Mouse (Mus musculus): ENCODE data around the gene 6030468B19Rik. TPM values are rescaled to one million over a fixed set of nuclear protein-coding genes. Genes with fewer than 3 reads are reported as not detected.
"Not testable (repeated sequence)": the region's sequence is repeated elsewhere in the genome, so short reads cannot be mapped to it uniquely, and the experiment has no call there.

The 6030468B19Rik gene
- polyA plus RNA-seq, 1 experiment from 2014 or later, result 1.2 TPM

DNA sequence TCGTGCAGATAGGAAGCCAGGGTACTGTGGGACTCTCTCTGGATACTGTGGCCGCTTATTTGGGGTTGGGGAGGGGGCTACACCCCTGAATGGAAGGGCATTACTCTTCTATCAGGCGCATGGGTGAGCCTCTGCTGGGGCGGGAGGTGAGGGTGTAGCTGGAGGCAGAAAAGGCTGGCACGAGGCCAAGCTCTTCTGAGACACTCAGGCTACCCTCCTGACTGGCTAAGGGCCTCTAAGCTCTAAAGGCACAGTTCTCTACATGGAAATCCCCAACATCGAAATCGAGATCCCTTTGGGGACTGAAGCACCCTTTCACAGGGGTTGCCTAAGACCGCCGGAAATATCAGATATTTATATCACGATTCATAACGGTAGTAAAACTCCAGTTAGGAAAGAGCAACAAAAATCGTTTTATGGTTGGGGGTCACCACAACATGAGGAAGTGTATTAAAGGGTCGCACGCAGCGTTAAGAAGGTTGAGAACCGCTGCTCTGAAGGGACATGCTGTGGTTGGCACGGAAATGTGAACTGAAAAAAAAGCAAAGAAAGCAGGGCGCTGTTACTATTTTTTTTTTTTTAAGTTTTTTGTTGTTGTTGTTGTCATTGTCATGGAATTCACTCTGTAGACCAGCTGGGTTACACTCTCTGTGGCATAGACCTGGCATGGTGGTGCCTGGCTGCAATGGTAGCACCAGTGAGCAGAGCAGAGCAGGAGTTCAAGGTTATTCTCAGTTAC is 30.9 kb downstream of the 6030468B19Rik start:
- Histone ChIP-seq H3K27me3 (ENCODE audit: insufficient read depth, poor library complexity, severe bottlenecking) (no peaks in the 10 kb centered on the region), H3K27ac (0 out of 2 replicates have a peak overlapping the region, but pooled peaks have one; percentile 13), H3K36me3 (peaks cover 9% of the 10 kb centered on the region), H3K4me1 (replicated peaks) (peaks cover 65% of the 10 kb centered on the region), H3K4me3 (no peak overlapping the region), H3K9me3 (no peaks in the 10 kb centered on the region)
- 90% methylated on average over 18 of the region's 18 CpGs for WGBS
- DNase-seq (ENCODE audit: low spot score), result no peak

GRCm38 (mm10) chr11:117828888-117829604 is 31.6 kb downstream of the 6030468B19Rik start:
- H3K4me1 ChIP-seq (replicated peaks), result peaks cover 61% of the 10 kb centered on the region
- H3K36me3 ChIP-seq, result peaks cover 1% of the 10 kb centered on the region
- H3K9me3 ChIP-seq, result no peaks in the 10 kb centered on the region
- no peak for DNase-seq (ENCODE audit: low spot score)
- peak overlapping the region; percentile 13 for H3K27ac ChIP-seq
- 63% methylated on average over 9 of the region's 9 CpGs for WGBS
- H3K27me3 ChIP-seq (ENCODE audit: insufficient read depth, poor library complexity, severe bottlenecking), result no peaks in the 10 kb centered on the region
- no peak overlapping the region for H3K4me3 ChIP-seq

DNA sequence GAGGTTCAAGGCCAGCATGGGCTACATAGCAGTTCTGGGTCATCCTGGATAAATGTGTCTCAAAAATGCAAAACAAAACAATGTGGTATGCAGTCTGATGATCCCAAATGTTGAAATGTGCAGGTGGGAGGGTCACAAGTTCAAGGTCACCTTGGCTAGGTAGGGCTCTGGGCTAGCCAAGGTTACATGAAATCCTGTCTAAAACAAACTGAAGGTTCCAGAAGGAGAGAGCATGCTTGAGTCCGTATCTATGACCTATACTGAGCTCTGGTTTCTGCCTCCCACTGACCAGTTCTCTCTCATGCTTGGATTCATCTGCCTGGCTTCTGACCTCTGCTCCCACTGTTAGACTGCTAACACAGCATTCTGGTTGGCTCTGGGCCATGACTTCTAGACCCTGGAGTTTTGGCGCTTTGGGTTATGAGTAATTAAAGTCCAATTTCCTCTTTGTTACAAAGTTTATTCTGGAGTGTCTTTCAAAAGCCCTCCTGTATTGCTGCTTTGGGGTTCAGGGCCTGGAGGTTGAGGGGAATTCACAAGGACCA is 32.3 kb downstream of the 6030468B19Rik start:
- H3K4me1 ChIP-seq (replicated peaks), result peaks cover 56% of the 10 kb centered on the region

DNA sequence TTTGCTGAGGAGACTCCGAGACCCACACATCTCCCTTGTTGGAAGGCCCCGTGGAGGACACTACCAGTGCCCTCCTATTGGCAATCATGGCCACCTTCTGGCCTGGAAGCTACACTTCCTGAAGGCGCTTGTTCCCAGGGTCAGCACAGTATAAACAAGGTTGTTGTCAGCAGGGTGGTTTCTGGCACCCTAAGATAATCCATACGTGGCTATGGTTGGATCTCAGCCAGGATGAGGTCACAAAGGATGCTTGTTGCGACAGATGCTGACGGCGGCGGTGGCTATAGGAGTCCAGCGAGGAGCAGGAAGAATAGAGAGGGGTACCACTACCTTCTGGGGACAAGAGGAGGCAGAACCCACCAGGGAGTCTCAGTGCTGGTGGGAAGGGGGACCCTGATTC is 32.9 kb downstream of the 6030468B19Rik start:
- no peak overlapping the region for H3K27ac ChIP-seq
- no peaks in the 10 kb centered on the region for H3K36me3 ChIP-seq
- DNase-seq (ENCODE audit: low spot score), result no peak
- no peaks in the 10 kb centered on the region for H3K9me3 ChIP-seq
- H3K4me1 ChIP-seq (replicated peaks), result peaks cover 49% of the 10 kb centered on the region
- H3K27me3 ChIP-seq (ENCODE audit: insufficient read depth, poor library complexity, severe bottlenecking), result no peaks in the 10 kb centered on the region
- WGBS, result 85% methylated on average over 9 of the region's 9 CpGs
- H3K4me3 ChIP-seq, result no peak overlapping the region

More for the DNA sequence above, 32.3 kb downstream of the 6030468B19Rik start:
- H3K36me3 ChIP-seq, result no peaks in the 10 kb centered on the region
- H3K9me3 ChIP-seq, result no peaks in the 10 kb centered on the region
- H3K27ac ChIP-seq, result no peak overlapping the region
- WGBS, result 82% methylated on average over 2 of the region's 2 CpGs
- no peak overlapping the region for H3K4me3 ChIP-seq
- H3K27me3 ChIP-seq (ENCODE audit: insufficient read depth, poor library complexity, severe bottlenecking), result no peaks in the 10 kb centered on the region
- DNase-seq (ENCODE audit: low spot score), result no peak

DNA sequence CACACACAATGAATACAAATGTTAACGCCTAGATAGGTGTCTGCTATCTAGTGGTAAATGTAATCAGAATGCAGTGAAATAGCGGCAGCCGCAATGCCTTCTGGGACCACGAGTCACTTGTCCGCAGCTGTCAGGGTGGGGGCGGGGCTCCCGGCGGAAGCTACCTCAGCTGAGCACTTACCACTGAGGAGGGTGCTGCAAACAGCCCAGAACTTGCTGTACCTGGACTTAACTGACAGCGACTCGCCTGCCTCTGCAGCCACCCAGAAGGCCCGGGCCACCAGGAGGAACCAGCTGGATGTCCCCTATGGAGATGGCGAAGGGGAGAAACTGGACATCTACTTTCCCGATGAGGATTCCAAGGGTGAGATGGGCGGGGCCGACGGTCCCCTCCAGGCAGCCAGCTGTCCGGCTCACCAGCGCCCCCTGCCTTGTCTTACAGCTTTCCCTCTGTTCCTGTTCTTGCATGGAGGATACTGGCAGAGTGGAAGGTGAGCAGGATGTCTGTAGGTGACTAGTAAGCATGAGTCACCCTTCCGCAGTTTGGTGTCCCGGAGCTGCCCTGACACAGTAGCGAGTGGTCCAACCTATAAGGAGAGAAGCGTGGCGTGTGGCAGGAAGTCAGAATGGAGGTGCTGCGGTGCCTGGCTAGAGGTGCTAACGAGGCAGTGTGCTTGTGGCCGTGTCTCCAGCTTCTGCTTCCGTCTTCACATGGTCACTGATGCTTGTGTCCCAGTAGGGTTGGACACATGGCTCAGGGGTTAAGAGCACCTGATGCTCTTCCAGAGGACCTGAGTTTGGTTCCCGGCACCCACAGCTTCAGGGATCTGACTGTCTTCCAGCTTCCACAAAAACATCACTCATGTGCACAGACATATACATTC is 34.9 kb downstream of the 6030468B19Rik start:
- Histone ChIP-seq H3K36me3 (no peaks in the 10 kb centered on the region), H3K4me1 (replicated peaks) (peaks cover 40% of the 10 kb centered on the region), H3K27me3 (ENCODE audit: insufficient read depth, poor library complexity, severe bottlenecking) (no peaks in the 10 kb centered on the region), H3K4me3 (peak overlapping the region; percentile 56), H3K27ac (peak overlapping the region; percentile 66), H3K9me3 (no peaks in the 10 kb centered on the region)
- peak; percentile 86 for DNase-seq (ENCODE audit: low spot score)
- 17% methylated on average over 28 of the region's 28 CpGs for WGBS

GRCm38 (mm10) chr11:117833509-117833908 is 36.0 kb downstream of the 6030468B19Rik start:
- peaks cover 34% of the 10 kb centered on the region for H3K4me1 ChIP-seq (replicated peaks)
- not testable (repeated sequence) for H3K4me3 ChIP-seq; H3K27me3 ChIP-seq (ENCODE audit: insufficient read depth, poor library complexity, severe bottlenecking); H3K36me3 ChIP-seq; DNase-seq (ENCODE audit: low spot score); H3K27ac ChIP-seq; H3K9me3 ChIP-seq
- 81% methylated on average over 5 of the region's 6 CpGs for WGBS

- WGBS, result 90% methylated on average over 8 of the region's 8 CpGs
- no peaks in the 10 kb centered on the region for H3K9me3 ChIP-seq
- H3K27ac ChIP-seq, result no peak overlapping the region
- no peaks in the 10 kb centered on the region for H3K27me3 ChIP-seq (ENCODE audit: insufficient read depth, poor library complexity, severe bottlenecking)
- H3K4me1 ChIP-seq (replicated peaks), result peaks cover 31% of the 10 kb centered on the region
- H3K36me3 ChIP-seq, result no peaks in the 10 kb centered on the region
- DNase-seq (ENCODE audit: low spot score), result no peak
- H3K4me3 ChIP-seq, result no peak overlapping the region
These were observed 36.6 kb downstream of the 6030468B19Rik start for GRCm38 (mm10) chr11:117834086-117834485.

DNA sequence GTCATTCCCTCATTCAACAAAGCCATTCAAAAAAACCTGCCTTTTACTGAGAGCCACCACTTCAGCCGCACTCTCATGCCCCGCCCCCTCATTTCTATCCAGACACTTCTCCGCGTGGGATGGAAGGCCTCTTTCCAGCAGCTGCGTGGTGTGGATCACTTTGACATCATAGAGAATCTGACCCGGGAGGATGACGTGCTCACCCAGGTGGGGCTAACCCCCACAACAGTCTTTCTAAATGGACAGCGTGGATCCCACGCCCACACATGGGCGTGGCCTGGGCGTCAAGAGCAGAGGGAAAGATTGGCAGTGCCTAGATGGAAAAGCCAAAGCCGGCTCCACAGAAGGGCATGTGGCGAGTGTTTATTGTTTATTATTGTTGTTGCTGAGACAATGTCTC is 38.8 kb downstream of the 6030468B19Rik start:
- WGBS, result 31% methylated on average over 13 of the region's 13 CpGs
- peaks cover 27% of the 10 kb centered on the region for H3K4me1 ChIP-seq (replicated peaks)

DNA sequence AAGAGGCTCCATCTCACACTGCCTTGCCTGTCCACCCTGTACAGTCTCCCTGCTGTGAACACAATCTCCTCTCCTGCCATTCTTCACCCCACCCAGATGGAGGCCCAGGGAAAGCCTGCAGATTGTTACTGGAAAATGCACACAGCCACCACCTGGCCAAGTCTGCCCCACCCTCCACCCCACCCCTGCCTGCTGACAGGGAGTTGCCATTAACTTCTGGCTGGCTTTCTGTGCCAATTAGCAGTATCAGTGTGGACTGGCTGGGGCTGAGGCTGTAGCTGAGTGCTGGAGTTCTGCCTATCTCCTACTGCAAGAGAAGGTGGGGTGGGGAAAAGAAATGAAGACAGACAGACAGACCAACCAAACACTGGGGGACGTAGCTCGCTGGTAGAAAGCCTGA is 41.1 kb downstream of the 6030468B19Rik start:
- no peaks in the 10 kb centered on the region for H3K9me3 ChIP-seq
- no peak overlapping the region for H3K27ac ChIP-seq
- peaks cover 16% of the 10 kb centered on the region for H3K4me1 ChIP-seq (replicated peaks)
- 78% methylated on average over 2 of the region's 2 CpGs for WGBS
- no peaks in the 10 kb centered on the region for H3K27me3 ChIP-seq (ENCODE audit: insufficient read depth, poor library complexity, severe bottlenecking)
- no peaks in the 10 kb centered on the region for H3K36me3 ChIP-seq
- no peak overlapping the region for H3K4me3 ChIP-seq
- DNase-seq (ENCODE audit: low spot score), result no peak

More for the DNA sequence above, 38.8 kb downstream of the 6030468B19Rik start:
- H3K9me3 ChIP-seq, result no peaks in the 10 kb centered on the region
- no peaks in the 10 kb centered on the region for H3K27me3 ChIP-seq (ENCODE audit: insufficient read depth, poor library complexity, severe bottlenecking)
- DNase-seq (ENCODE audit: low spot score), result no peak
- H3K36me3 ChIP-seq, result no peaks in the 10 kb centered on the region
- no peak overlapping the region for H3K27ac ChIP-seq
- peak overlapping the region; percentile 23 for H3K4me3 ChIP-seq

GRCm38 (mm10) chr11:117839021-117839420 is 41.6 kb downstream of the 6030468B19Rik start:
- no peaks in the 10 kb centered on the region for H3K9me3 ChIP-seq
- H3K36me3 ChIP-seq, result no peaks in the 10 kb centered on the region
- DNase-seq (ENCODE audit: low spot score), result no peak
- no peak overlapping the region for H3K27ac ChIP-seq
- H3K4me1 ChIP-seq (replicated peaks), result peaks cover 16% of the 10 kb centered on the region
- 93% methylated on average over 1 of the region's 1 CpGs for WGBS
- H3K27me3 ChIP-seq (ENCODE audit: insufficient read depth, poor library complexity, severe bottlenecking), result no peaks in the 10 kb centered on the region
- H3K4me3 ChIP-seq, result no peak overlapping the region

DNA sequence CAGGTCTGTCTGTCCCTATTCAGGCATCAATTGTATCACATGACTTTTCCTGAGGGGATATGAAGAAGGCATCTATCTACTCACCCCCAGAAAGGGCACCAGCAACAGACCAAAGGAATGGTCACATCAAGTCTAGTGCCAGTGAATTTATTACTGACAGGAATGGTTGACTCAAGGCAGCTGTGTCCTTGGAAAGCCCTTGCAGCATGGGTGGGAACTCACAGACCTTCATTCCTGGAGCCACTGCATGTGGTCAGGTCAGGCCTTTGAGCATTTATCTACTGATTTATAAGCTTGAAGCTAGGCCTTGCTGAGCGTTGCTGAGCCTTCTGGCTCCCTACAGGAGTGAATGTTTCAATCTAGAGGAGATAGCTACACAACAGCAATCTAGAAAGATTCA is 43.5 kb downstream of the 6030468B19Rik start:
- WGBS, result 64% methylated on average over 1 of the region's 1 CpGs

DNA sequence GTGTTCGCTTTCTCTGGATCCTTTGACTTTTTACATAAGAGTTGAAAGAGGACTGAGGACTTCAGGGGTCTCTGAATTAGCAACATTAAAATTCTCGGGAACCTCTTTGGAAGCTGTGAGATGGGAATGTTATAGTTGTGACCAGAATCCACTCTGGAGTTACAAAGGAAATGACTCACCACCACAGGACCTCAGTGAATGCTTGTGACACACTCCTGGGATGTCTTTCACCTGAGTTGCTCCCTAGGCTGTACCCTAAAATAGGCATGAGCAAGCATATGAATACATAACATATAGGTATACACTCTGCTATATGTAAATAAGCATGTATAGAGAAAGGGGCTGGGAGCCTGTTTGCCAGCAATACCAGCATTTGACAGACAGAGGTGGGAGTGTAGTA is 46.0 kb downstream of the 6030468B19Rik start:
- DNase-seq (ENCODE audit: low spot score), result no peak
- Histone ChIP-seq H3K36me3 (no peaks in the 10 kb centered on the region), H3K27ac (no peak overlapping the region), H3K9me3 (no peaks in the 10 kb centered on the region), H3K4me1 (replicated peaks) (peaks cover 16% of the 10 kb centered on the region), H3K4me3 (no peak overlapping the region), H3K27me3 (ENCODE audit: insufficient read depth, poor library complexity, severe bottlenecking) (no peaks in the 10 kb centered on the region)
- WGBS, result 91% methylated on average over 2 of the region's 2 CpGs

More for the DNA sequence above, 43.5 kb downstream of the 6030468B19Rik start:
- H3K4me3 ChIP-seq, result no peak overlapping the region
- H3K27ac ChIP-seq, result no peak overlapping the region
- peaks cover 13% of the 10 kb centered on the region for H3K4me1 ChIP-seq (replicated peaks)
- H3K27me3 ChIP-seq (ENCODE audit: insufficient read depth, poor library complexity, severe bottlenecking), result no peaks in the 10 kb centered on the region
- H3K9me3 ChIP-seq, result no peaks in the 10 kb centered on the region
- H3K36me3 ChIP-seq, result no peaks in the 10 kb centered on the region
- DNase-seq (ENCODE audit: low spot score), result no peak

All from hindbrain, embryonic 10.5 days (tissue).